In genomic region chr5:59996698-59997097, GRCm38 (mm10) we compare ENCODE assay signal across 8 mouse cellular contexts.
DNase-seq lines count a peak whose midpoint lies in the region; ATAC-seq and TF ChIP-seq lines count a peak whose summit lies in the region.

No protein-coding gene starts in this region.

- peak; percentile 69 for TF ChIP-seq CTCF in kidney, postnatal 0 days (IDR thresholded peaks at IDR 0.05; ENCODE audit: low read depth)

- H3K27me3 ChIP-seq in kidney, postnatal 0 days (ENCODE audit: insufficient read depth, low read length), result no peaks in the 10 kb centered on the region
- no peaks in the 10 kb centered on the region for H3K27me3 ChIP-seq in liver, embryonic 13.5 days

- H3K9ac ChIP-seq in kidney, postnatal 0 days (ENCODE audit: low read depth, low read length), result no peak overlapping the region
- no peak overlapping the region for H3K9ac ChIP-seq in liver, embryonic 13.5 days

- ATAC-seq in kidney, postnatal 0 days (replicated peaks; ENCODE audit: low FRiP score, low read depth), result peak; percentile 59; the same call in 1 of the 2 replicates
- peak; percentile 98 to 100 for ATAC-seq in hematopoietic stem cell, adult 5-6 weeks (replicated peaks in 1 of 2; ENCODE audit: insufficient read depth in 1 of 2, low FRiP score in 2 of 2, low TSS enrichment in 1 of 2, low read depth in 1 of 2, poor library complexity in 2 of 2, severe bottlenecking in 2 of 2)
- peak; percentile 58 for ATAC-seq in liver, embryonic 13.5 days (ENCODE audit: low read depth)

- H3K36me3 ChIP-seq in kidney, postnatal 0 days (ENCODE audit: insufficient read depth, low read length), result no peaks in the 10 kb centered on the region
- no peaks in the 10 kb centered on the region for H3K36me3 ChIP-seq in liver, embryonic 13.5 days

- no peak overlapping the region for H3K4me2 ChIP-seq in kidney, postnatal 0 days (ENCODE audit: low read length)
- H3K4me2 ChIP-seq in liver, embryonic 13.5 days, result no peak overlapping the region

- H3K27ac ChIP-seq in kidney, postnatal 0 days, result no peak overlapping the region
- no peak overlapping the region for H3K27ac ChIP-seq in liver, embryonic 13.5 days

- WGBS in kidney, postnatal 0 days, result 71% methylated on average over 3 of the region's 3 CpGs
- WGBS in liver, embryonic 13.5 days (ENCODE audit: insufficient replicate concordance), result 14% methylated on average over 3 of the region's 3 CpGs

- H3K4me3 ChIP-seq in kidney, postnatal 0 days (replicated peaks; ENCODE audit: low read depth, low read length), result no peak overlapping the region
- H3K4me3 ChIP-seq in liver, embryonic 13.5 days (replicated peaks), result no peak overlapping the region

- peak; percentile 50 for DNase-seq in kidney, postnatal 0 days (ENCODE audit: low spot score)
- DNase-seq in kidney, postnatal 25 days, result no peak
- DNase-seq in brain, embryonic 18.5 days (ENCODE audit: low read depth, low spot score), result peak; percentile 18
- peak; percentile 2 for DNase-seq in liver, embryonic 13.5 days
- no peak for DNase-seq in spleen, postnatal 36 days (ENCODE audit: low spot score in 2 of 2)
- DNase-seq in urinary bladder, adult 18-20 months (ENCODE audit: low spot score in 2 of 2), result no peak
- DNase-seq in cerebellum, adult 9-10 months, result no peak

- H3K4me1 ChIP-seq in kidney, postnatal 0 days (replicated peaks; ENCODE audit: insufficient read depth, low read length), result no peaks in the 10 kb centered on the region
- H3K4me1 ChIP-seq in liver, embryonic 13.5 days (replicated peaks), result no peaks in the 10 kb centered on the region

- no peaks in the 10 kb centered on the region for H3K9me3 ChIP-seq in kidney, postnatal 0 days (replicated peaks; ENCODE audit: low read length)
- no peaks in the 10 kb centered on the region for H3K9me3 ChIP-seq in liver, embryonic 13.5 days (replicated peaks)

Comparison
In these comparisons a context has a peak if more than half of its experiments do, and no peak if none do; other contexts are left out.
1. DNase-seq: peak in kidney, postnatal 0 days (single experiment), brain, embryonic 18.5 days (single experiment) and liver, embryonic 13.5 days (single experiment); none in kidney, postnatal 25 days (0 of 2), spleen, postnatal 36 days (0 of 2), urinary bladder, adult 18-20 months (0 of 2) and cerebellum, adult 9-10 months (single experiment).
2. Peak in every context shown above with its lines, with median percentiles within 50 percentile points of each other: ATAC-seq.